Mouse (Mus musculus): ENCODE data around the gene Pmf1.
"Not testable (repeated sequence)": the region's sequence is repeated elsewhere in the genome, so short reads cannot be mapped to it uniquely, and the experiment has no call there.

GRCm38 (mm10) chr3:88428639-88429038, 18.5 kb upstream of the Pmf1 start:
- not testable (repeated sequence) for TF ChIP-seq CTCF (IDR thresholded peaks at IDR 0.05; ENCODE audit: low read depth, low read length); POLR2A (IDR thresholded peaks at IDR 0.05; ENCODE audit: insufficient read depth, low read length); EP300 (IDR thresholded peaks at IDR 0.05; ENCODE audit: insufficient read depth, low read depth, low read length)

All from ES-Bruce4 (cell line).